Mouse (Mus musculus): ENCODE results near the gene Meox1. TPM values are rescaled to one million over a fixed set of nuclear protein-coding genes. Genes with fewer than 3 reads are reported as not detected.

Meox1 gene
- total and polyA plus RNA-seq, 2 experiments from 2014 or later: 10.9 to 15.0 TPM

DNA sequence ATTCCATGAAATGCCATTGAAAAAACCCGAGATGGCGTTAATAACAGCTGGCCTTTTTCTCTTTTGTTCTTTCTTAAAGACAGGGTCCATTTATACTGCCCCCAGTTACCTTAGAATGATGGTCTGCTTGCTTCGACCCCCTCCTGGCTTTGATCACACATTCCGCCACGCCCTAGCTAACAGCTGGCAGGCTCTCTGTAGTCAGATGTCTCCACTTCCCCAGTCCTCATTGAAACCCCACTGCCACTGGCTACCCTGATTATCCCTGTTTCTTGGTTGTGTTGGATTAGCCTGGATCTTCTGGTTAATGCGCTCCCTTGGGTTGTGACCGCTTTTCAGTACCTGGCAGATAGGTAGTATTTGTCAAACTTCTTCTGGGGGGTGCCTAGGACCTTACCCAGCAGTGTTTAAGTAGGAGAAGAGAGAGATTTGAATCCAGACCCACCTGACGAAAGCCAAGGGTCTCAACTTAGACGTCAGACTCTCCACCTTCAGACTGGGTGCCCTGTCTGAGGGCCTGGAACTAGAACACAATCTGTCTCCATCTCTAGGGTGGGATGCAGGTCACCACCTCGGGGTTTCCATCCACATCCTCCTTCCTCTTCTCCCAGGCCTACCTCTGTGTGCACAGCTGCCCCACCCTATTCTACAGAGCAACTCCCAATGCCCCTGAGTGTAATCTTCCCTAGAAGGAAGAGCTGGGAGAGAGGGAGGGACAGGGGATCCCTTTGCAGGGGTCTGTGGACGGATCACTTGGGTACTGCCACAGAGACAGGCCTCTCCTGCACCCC is 11.5 kb downstream of the Meox1 start:
- H3K9me3 ChIP-seq (replicated peaks; ENCODE audit: control insufficient read depth, low read length): no peaks in the 10 kb centered on the region
- no peak overlapping the region for H3K4me2 ChIP-seq (ENCODE audit: low read depth, low read length)
- H3K4me1 ChIP-seq (ENCODE audit: control insufficient read depth, insufficient read depth): peaks cover 46% of the 10 kb centered on the region
- no peak overlapping the region for H3K9ac ChIP-seq (replicated peaks; ENCODE audit: low read depth, low read length)
- H3K27me3 ChIP-seq (ENCODE audit: control insufficient read depth, insufficient read depth, low read length): no peaks in the 10 kb centered on the region
- DNase-seq (ENCODE audit: low spot score) (no peak), ATAC-seq (ENCODE audit: insufficient read depth, low read depth) (no peak)
- no peak overlapping the region for H3K4me3 ChIP-seq (ENCODE audit: low read depth, low read length)
- 80% methylated on average over 11 of the region's 11 CpGs for WGBS
- TF ChIP-seq EP300 (IDR thresholded peaks at IDR 0.05; ENCODE audit: low read depth) (no peak), CTCF (IDR thresholded peaks at IDR 0.05; ENCODE audit: low read depth) (no peak)
- no peaks in the 10 kb centered on the region for H3K36me3 ChIP-seq (replicated peaks; ENCODE audit: control insufficient read depth, insufficient read depth, low read length)
- H3K27ac ChIP-seq (ENCODE audit: low read depth): peak overlapping the region; percentile 82

DNA sequence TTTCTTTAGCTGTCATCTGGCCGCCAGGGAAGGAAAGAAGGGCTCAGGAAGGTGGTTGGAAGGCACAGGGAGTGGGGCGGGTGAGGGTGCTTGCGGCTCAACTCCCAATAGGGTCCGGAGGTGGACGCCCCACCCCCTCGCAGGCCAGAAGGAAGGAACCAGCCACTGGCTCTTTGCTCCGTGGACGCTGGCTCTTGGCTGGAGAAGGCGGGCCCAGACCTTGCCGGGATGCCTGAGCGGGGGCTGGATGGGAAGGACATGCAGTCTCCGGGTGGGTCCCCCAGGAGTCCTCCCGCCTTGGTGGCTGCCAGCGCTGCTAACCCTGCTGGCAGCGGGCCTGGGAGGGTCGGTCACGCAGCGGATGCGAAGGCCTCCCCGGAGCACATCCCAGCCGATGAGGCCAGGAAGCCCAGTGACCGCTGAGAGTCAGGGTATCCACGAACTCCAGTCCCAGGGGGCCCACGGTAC is 12.5 kb downstream of the Meox1 start:
- H3K4me1 ChIP-seq (ENCODE audit: control insufficient read depth, insufficient read depth): peaks cover 40% of the 10 kb centered on the region
- no peak overlapping the region; the same call in 1 of the 2 replicates for H3K9ac ChIP-seq (replicated peaks; ENCODE audit: low read depth, low read length)
- no peaks in the 10 kb centered on the region for H3K36me3 ChIP-seq (replicated peaks; ENCODE audit: control insufficient read depth, insufficient read depth, low read length)
- peak; percentile 80 for ATAC-seq (ENCODE audit: insufficient read depth, low read depth)
- 2% methylated on average over 24 of the region's 24 CpGs for WGBS
- H3K4me2 ChIP-seq (ENCODE audit: low read depth, low read length): peak overlapping the region; percentile 56
- TF ChIP-seq CTCF (IDR thresholded peaks at IDR 0.05; ENCODE audit: low read depth) (no peak), EP300 (IDR thresholded peaks at IDR 0.05; ENCODE audit: low read depth) (0 out of 2 replicates have a peak, but pooled peaks have one; percentile 77)
- no peaks in the 10 kb centered on the region for H3K27me3 ChIP-seq (ENCODE audit: control insufficient read depth, insufficient read depth, low read length)
- peak overlapping the region; percentile 29 for H3K4me3 ChIP-seq (ENCODE audit: low read depth, low read length)
- H3K27ac ChIP-seq (ENCODE audit: low read depth): peak overlapping the region; percentile 82
- peak; percentile 78 for DNase-seq (ENCODE audit: low spot score)
- H3K9me3 ChIP-seq (replicated peaks; ENCODE audit: control insufficient read depth, low read length): no peaks in the 10 kb centered on the region

DNA sequence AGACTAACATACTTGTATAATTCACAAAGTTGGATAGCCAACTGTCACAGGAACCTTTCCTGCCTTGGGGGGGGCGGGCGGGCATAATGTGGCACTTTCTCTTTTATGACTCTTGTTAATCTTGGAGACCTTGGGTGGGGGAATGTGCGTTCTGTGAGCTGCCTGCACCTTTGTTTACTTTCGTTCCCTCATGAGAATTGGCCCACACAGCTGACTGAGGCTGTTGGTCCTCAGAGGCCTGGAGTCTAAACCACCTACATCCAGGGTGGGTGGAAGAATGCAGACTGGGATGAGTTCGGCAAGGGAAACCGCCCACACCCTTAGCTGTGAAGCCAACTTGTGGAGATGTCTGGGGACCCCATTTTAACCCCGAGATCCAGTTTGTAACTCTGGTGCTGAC is 13.0 kb downstream of the Meox1 start:
- no peak for TF ChIP-seq EP300 (IDR thresholded peaks at IDR 0.05; ENCODE audit: low read depth)
- TF ChIP-seq CTCF (IDR thresholded peaks at IDR 0.05; ENCODE audit: low read depth): no peak
- Histone ChIP-seq H3K4me1 (ENCODE audit: control insufficient read depth, insufficient read depth) (peaks cover 36% of the 10 kb centered on the region), H3K9me3 (replicated peaks; ENCODE audit: control insufficient read depth, low read length) (no peaks in the 10 kb centered on the region), H3K27me3 (ENCODE audit: control insufficient read depth, insufficient read depth, low read length) (no peaks in the 10 kb centered on the region), H3K36me3 (replicated peaks; ENCODE audit: control insufficient read depth, insufficient read depth, low read length) (no peaks in the 10 kb centered on the region), H3K4me2 (ENCODE audit: low read depth, low read length) (peak overlapping the region; percentile 56), H3K4me3 (ENCODE audit: low read depth, low read length) (peak overlapping the region; percentile 29; the same call in 1 of the 2 replicates), H3K27ac (ENCODE audit: low read depth) (peak overlapping the region; percentile 82), H3K9ac (replicated peaks; ENCODE audit: low read depth, low read length) (no peak overlapping the region; the same call in 1 of the 2 replicates)
- ATAC-seq (ENCODE audit: insufficient read depth, low read depth) (no peak), DNase-seq (ENCODE audit: low spot score) (no peak)
- WGBS: 47% methylated on average over 7 of the region's 7 CpGs

DNA sequence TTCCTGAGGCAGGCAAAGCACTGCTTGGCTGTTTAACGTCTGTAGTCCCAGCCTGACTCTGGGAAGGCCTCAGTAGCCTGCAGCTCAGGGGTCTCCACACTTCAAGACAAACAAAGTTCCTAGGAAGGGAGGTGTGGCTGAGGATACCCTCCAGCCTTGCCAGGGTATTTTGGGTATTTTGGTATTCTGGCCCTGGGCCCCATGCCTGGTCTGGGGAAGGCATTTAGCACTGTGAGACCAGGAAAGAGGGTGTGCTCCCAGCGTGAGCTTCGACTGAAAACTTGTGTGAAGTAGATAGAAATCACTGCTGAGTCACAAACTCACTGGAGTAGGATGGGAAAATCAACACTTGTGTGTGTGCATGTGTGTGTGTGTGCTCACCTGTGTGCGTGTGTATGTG is 14.5 kb downstream of the Meox1 start:
- Histone ChIP-seq H3K4me1 (ENCODE audit: control insufficient read depth, insufficient read depth) (peaks cover 24% of the 10 kb centered on the region), H3K36me3 (replicated peaks; ENCODE audit: control insufficient read depth, insufficient read depth, low read length) (no peaks in the 10 kb centered on the region), H3K27ac (ENCODE audit: low read depth) (no peak overlapping the region), H3K9ac (replicated peaks; ENCODE audit: low read depth, low read length) (no peak overlapping the region), H3K4me2 (ENCODE audit: low read depth, low read length) (no peak overlapping the region), H3K27me3 (ENCODE audit: control insufficient read depth, insufficient read depth, low read length) (no peaks in the 10 kb centered on the region), H3K9me3 (replicated peaks; ENCODE audit: control insufficient read depth, low read length) (no peaks in the 10 kb centered on the region), H3K4me3 (ENCODE audit: low read depth, low read length) (no peak overlapping the region)
- no peak for ATAC-seq (ENCODE audit: insufficient read depth, low read depth)
- no peak for DNase-seq (ENCODE audit: low spot score)
- no peak for TF ChIP-seq CTCF (IDR thresholded peaks at IDR 0.05; ENCODE audit: low read depth)
- no peak for TF ChIP-seq EP300 (IDR thresholded peaks at IDR 0.05; ENCODE audit: low read depth)
- 57% methylated on average over 4 of the region's 4 CpGs for whole genome bisulfite sequencing

DNA sequence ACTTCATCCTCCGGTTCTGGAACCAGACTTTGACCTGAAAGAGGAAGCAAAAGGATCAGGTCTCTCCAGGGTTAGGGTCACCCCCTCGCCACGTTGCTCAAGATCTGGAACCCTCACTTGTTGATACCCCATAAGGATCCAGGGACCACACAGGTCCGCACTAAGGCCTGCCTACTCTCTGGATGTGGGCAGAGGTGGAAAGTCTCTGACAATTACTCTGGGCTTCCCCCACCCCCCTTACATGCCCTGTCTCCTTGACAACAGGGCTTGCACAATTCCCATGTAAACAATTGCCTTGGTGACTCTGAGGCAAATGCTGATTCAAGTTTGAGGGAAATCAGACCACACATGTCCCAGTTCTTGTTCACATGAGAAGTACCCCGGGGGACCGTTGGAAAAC is 15.5 kb downstream of the Meox1 start:
- Histone ChIP-seq H3K4me1 (ENCODE audit: control insufficient read depth, insufficient read depth) (peaks cover 28% of the 10 kb centered on the region), H3K4me3 (ENCODE audit: low read depth, low read length) (no peak overlapping the region), H3K9ac (replicated peaks; ENCODE audit: low read depth, low read length) (no peak overlapping the region), H3K9me3 (replicated peaks; ENCODE audit: control insufficient read depth, low read length) (no peaks in the 10 kb centered on the region), H3K4me2 (ENCODE audit: low read depth, low read length) (no peak overlapping the region), H3K27ac (ENCODE audit: low read depth) (no peak overlapping the region), H3K36me3 (replicated peaks; ENCODE audit: control insufficient read depth, insufficient read depth, low read length) (no peaks in the 10 kb centered on the region), H3K27me3 (ENCODE audit: control insufficient read depth, insufficient read depth, low read length) (no peaks in the 10 kb centered on the region)
- TF ChIP-seq CTCF (IDR thresholded peaks at IDR 0.05; ENCODE audit: low read depth): no peak
- TF ChIP-seq EP300 (IDR thresholded peaks at IDR 0.05; ENCODE audit: low read depth): no peak
- no peak for DNase-seq (ENCODE audit: low spot score)
- 72% methylated on average over 6 of the region's 6 CpGs for WGBS
- ATAC-seq (ENCODE audit: insufficient read depth, low read depth): no peak
